Mouse (Mus musculus): ENCODE measurements around the gene Isca1.

GRCm38 (mm10) chr13:59800077-59800476 is 30.5 kb upstream of the Isca1 start:
- TF ChIP-seq POLR2A (IDR thresholded peaks at IDR 0.05; ENCODE audit: extremely low read depth, insufficient read depth, low read length) (no peak), CTCF (IDR thresholded peaks at IDR 0.05; ENCODE audit: extremely low read depth, insufficient read depth, low read length) (no peak)
